10 mouse cellular contexts compared by ENCODE assay signal in genomic region chr2:124684481-124684901, GRCm38 (mm10).
A peak's percentile ranks its signal among the peaks of the same experiment; 100 is the strongest.
DNase-seq lines count a peak whose midpoint lies in the region; ATAC-seq and TF ChIP-seq lines count a peak whose summit lies in the region.
"Had no signal": no experiment of that assay in that cellular context is flagged by ENCODE, and none has a peak within 500 bp of the region (broad histone marks: within the 10 kb centered on the region; RNA-seq: fewer than 3 reads in every experiment).

No protein-coding gene starts in this region.

- H3K27me3 ChIP-seq in neural tube, embryonic 15.5 days (replicated peaks), result no peaks in the 10 kb centered on the region
- H3K27me3 ChIP-seq: hindbrain, embryonic 15.5 days had no signal

- peak; percentile 29; the same call in 1 of the 2 replicates for ATAC-seq in megakaryocyte progenitor cell, adult 5-6 weeks (replicated peaks; ENCODE audit: poor library complexity)
- no peak for ATAC-seq in neural tube, embryonic 15.5 days (ENCODE audit: low FRiP score)
- ATAC-seq: forebrain, postnatal 0 days had no signal

- no peaks in the 10 kb centered on the region for H3K9me3 ChIP-seq in neural tube, embryonic 15.5 days (replicated peaks)
- H3K9me3 ChIP-seq: hindbrain, embryonic 15.5 days had no signal

- WGBS in neural tube, embryonic 15.5 days, result 82% methylated on average over 5 of the region's 5 CpGs

- H3K27ac ChIP-seq in gastrocnemius, adult 2 months, result peak overlapping the region; percentile 38; the same call in 1 of the 2 replicates
- no peak overlapping the region for H3K27ac ChIP-seq in neural tube, embryonic 15.5 days (replicated peaks)
- H3K27ac ChIP-seq: hindbrain, embryonic 15.5 days had no signal

- DNase-seq in gastrocnemius, adult 2 months, result peak; percentile 34
- no peak for DNase-seq in gastrocnemius, postnatal 10 days
- peak; percentile 5 for DNase-seq in right cerebral cortex, adult 18-20 months
- DNase-seq in right cerebral cortex, postnatal 4 days, result no peak
- DNase-seq in heart, adult 9 months (ENCODE audit: low spot score in 2 of 2), result peak; percentile 79 to 84
- DNase-seq in T-cell, adult 2 months (ENCODE audit: low spot score), result no peak
- DNase-seq: forebrain, postnatal 0 days had no signal

- no peak overlapping the region for H3K4me2 ChIP-seq in neural tube, embryonic 15.5 days
- H3K4me2 ChIP-seq: hindbrain, embryonic 15.5 days had no signal

- intact Hi-C loops in gastrocnemius, adult 2 months (cut with DNase I), result no loop called here

- no peaks in the 10 kb centered on the region for H3K4me1 ChIP-seq in neural tube, embryonic 15.5 days
- H3K4me1 ChIP-seq: hindbrain, embryonic 15.5 days had no signal

- no peak overlapping the region for H3K9ac ChIP-seq in neural tube, embryonic 15.5 days (replicated peaks)
- H3K9ac ChIP-seq: forebrain, postnatal 0 days; hindbrain, embryonic 15.5 days had no signal

- 0 out of 2 replicates have a peak overlapping the region, but pooled peaks have one; percentile 30 for H3K4me3 ChIP-seq in gastrocnemius, adult 2 months
- no peak overlapping the region for H3K4me3 ChIP-seq in neural tube, embryonic 15.5 days (replicated peaks)
- H3K4me3 ChIP-seq: hindbrain, embryonic 15.5 days had no signal

- TF ChIP-seq CTCF in gastrocnemius, adult 2 months (IDR thresholded peaks at IDR 0.05), result no peak

- H3K36me3 ChIP-seq in neural tube, embryonic 15.5 days, result no peaks in the 10 kb centered on the region
- H3K36me3 ChIP-seq: hindbrain, embryonic 15.5 days had no signal

Comparison
In these comparisons a context has a peak if more than half of its experiments do, and no peak if none do; other contexts are left out.
1. DNase-seq: peak in gastrocnemius, adult 2 months (single experiment), right cerebral cortex, adult 18-20 months (single experiment) and heart, adult 9 months (2 of 2); none in gastrocnemius, postnatal 10 days (single experiment), right cerebral cortex, postnatal 4 days (single experiment) and T-cell, adult 2 months (single experiment).